Mouse (Mus musculus) gastrocnemius, adult 18-20 months (tissue): ENCODE results near the gene Ccdc124. TPM values are rescaled to one million over a fixed set of nuclear protein-coding genes. Genes with fewer than 3 reads are reported as not detected.

Experiments used
- DNase-seq: peaks from one replicate; pipeline ENCODE4 v3.0.0; 2021; ENCODE audit warnings: low spot score
- long read RNA-seq, 2 experiments: library from polyadenylated mRNA; stranded (forward); transcript quantifications; one replicate each; pipeline ENCODE4 v2.0.0; 2021
- total RNA-seq, 2 experiments: library from RNA; stranded (reverse); gene quantifications; 2 replicates each; pipeline ENCODE4 v1.2.3; 2021

Gene Ccdc124
- total RNA-seq, result 10 to 100 TPM; 72.6 to 76.5 TPM
- long read RNA-seq, experiment 1, transcript Ccdc124-201 (5 exons, 1,356 nt), result major isoform, 102 of 130 reads
- long read RNA-seq, experiment 1, partial matches to known transcripts, result 24 of 130 reads
- long read RNA-seq, experiment 1, other reads (novel, unspliced or antisense), result 4 of 130 reads
- long read RNA-seq, experiment 2, transcript Ccdc124-201 (5 exons, 1,356 nt), result major isoform, 109 of 122 reads
- long read RNA-seq, experiment 2, partial matches to known transcripts, result 12 of 122 reads
- long read RNA-seq, experiment 2, other reads (novel, unspliced or antisense), result 1 of 122 reads

GRCm38 (mm10) chr8:70873364-70873985 is at the start of gene Ccdc124:
Ccdc124 (minus strand) TSS chr8:70873935.
- DNase-seq, result peak; percentile 96

GRCm38 (mm10) chr8:70920049-70920922 is 46.6 kb upstream of the Ccdc124 start:
- DNase-seq, result no peak

GRCm38 (mm10) chr8:70914704-70915103 is 41.0 kb upstream of the Ccdc124 start:
- DNase-seq, result no peak

GRCm38 (mm10) chr8:70913523-70913922 is 39.8 kb upstream of the Ccdc124 start:
- no peak for DNase-seq

- no peak for DNase-seq
These were observed 39.2 kb upstream of the Ccdc124 start for GRCm38 (mm10) chr8:70912955-70913354.

- DNase-seq, result no peak
These were observed 37.9 kb upstream of the Ccdc124 start for GRCm38 (mm10) chr8:70911596-70911995.

GRCm38 (mm10) chr8:70907518-70907917 is 33.8 kb upstream of the Ccdc124 start:
- no peak for DNase-seq

GRCm38 (mm10) chr8:70905831-70906736 is 32.3 kb upstream of the Ccdc124 start, which contains the start of gene Map1s:
Map1s (plus strand) TSS chr8:70905932.
- peak; percentile 57 for DNase-seq

GRCm38 (mm10) chr8:70905463-70905830 is 31.7 kb upstream of the Ccdc124 start:
- DNase-seq, result no peak

- DNase-seq, result peak; percentile 24
These were observed 30.8 kb upstream of the Ccdc124 start for GRCm38 (mm10) chr8:70904532-70904931.

GRCm38 (mm10) chr8:70903582-70903981 is 29.8 kb upstream of the Ccdc124 start:
- DNase-seq, result no peak

GRCm38 (mm10) chr8:70903112-70903511 is 29.4 kb upstream of the Ccdc124 start:
- DNase-seq, result no peak

- no peak for DNase-seq
These were observed 28.5 kb upstream of the Ccdc124 start for GRCm38 (mm10) chr8:70902211-70902610.

GRCm38 (mm10) chr8:70900872-70901387 is 27.2 kb upstream of the Ccdc124 start:
- no peak for DNase-seq

GRCm38 (mm10) chr8:70899226-70899625 is 25.5 kb upstream of the Ccdc124 start:
- DNase-seq, result no peak

- no peak for DNase-seq
These were observed 25.0 kb upstream of the Ccdc124 start for GRCm38 (mm10) chr8:70898661-70899198.

GRCm38 (mm10) chr8:70897681-70898413 is 24.1 kb upstream of the Ccdc124 start:
- peak; percentile 88 for DNase-seq

- DNase-seq, result peak; percentile 97
These were observed 23.4 kb upstream of the Ccdc124 start, which contains the start of gene Rpl18a for GRCm38 (mm10) chr8:70897021-70897680. Rpl18a (minus strand) TSS chr8:70897412.
